ENCODE assay signal across 23 mouse cellular contexts in the genomic region with DNA sequence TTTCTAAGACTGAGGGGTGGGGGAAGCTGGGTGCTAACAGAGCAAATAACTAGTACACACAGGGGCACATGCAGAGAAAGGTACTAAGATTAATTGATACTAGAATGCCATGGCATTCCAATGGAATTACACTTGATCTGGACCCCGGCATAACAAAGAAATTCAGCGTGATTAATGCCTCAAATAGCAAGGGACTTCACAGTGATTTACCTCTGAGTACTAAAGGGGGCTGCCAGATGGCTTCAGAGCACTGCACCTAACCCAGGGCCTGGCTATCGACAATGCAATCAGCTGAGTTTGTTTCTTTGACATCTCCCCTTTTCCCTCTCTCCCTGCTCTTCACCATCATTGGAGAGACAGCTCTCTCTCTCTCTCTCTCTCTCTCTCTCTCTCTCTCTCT.
DNase-seq lines count a peak whose midpoint lies in the region; ATAC-seq lines count a peak whose summit lies in the region.
"Had no signal": no experiment of that assay in that cellular context is flagged by ENCODE, and none has a peak within 500 bp of the region (broad histone marks: within the 10 kb centered on the region; RNA-seq: fewer than 3 reads in every experiment).

No protein-coding gene starts in this region.

- H3K27ac ChIP-seq in hindbrain, embryonic 10.5 days = peak overlapping the region; percentile 56; the same call in 1 of the 2 replicates
- H3K27ac ChIP-seq in hindbrain, embryonic 12.5 days = no peak overlapping the region
- 0 out of 2 replicates have a peak overlapping the region, but pooled peaks have one; percentile 35 for H3K27ac ChIP-seq in midbrain, embryonic 13.5 days
- H3K27ac ChIP-seq in midbrain, embryonic 15.5 days = no peak overlapping the region
- H3K27ac ChIP-seq: forebrain, embryonic 10.5 days; forebrain, embryonic 13.5 days; gastrocnemius, adult 2 months had no signal

- H3K4me2 ChIP-seq in hindbrain, embryonic 12.5 days (replicated peaks) = no peak overlapping the region
- H3K4me2 ChIP-seq in midbrain, embryonic 13.5 days (replicated peaks) = no peak overlapping the region
- no peak overlapping the region for H3K4me2 ChIP-seq in midbrain, embryonic 15.5 days
- H3K4me2 ChIP-seq: forebrain, embryonic 13.5 days; heart, embryonic 11.5 days had no signal

- WGBS in hindbrain, embryonic 10.5 days = 73% methylated on average over 3 of the region's 3 CpGs
- 52% methylated on average over 3 of the region's 3 CpGs for WGBS in hindbrain, embryonic 12.5 days
- WGBS in midbrain, embryonic 13.5 days = 70% methylated on average over 3 of the region's 3 CpGs
- WGBS in midbrain, embryonic 15.5 days = 66% methylated on average over 3 of the region's 3 CpGs

- no peaks in the 10 kb centered on the region for H3K9me3 ChIP-seq in hindbrain, embryonic 10.5 days
- no peaks in the 10 kb centered on the region for H3K9me3 ChIP-seq in hindbrain, embryonic 12.5 days (replicated peaks)
- H3K9me3 ChIP-seq in midbrain, embryonic 13.5 days = no peaks in the 10 kb centered on the region
- H3K9me3 ChIP-seq in midbrain, embryonic 15.5 days = no peaks in the 10 kb centered on the region
- H3K9me3 ChIP-seq: forebrain, embryonic 10.5 days; forebrain, embryonic 13.5 days; G1E had no signal

- H3K36me3 ChIP-seq in hindbrain, embryonic 10.5 days = no peaks in the 10 kb centered on the region
- no peaks in the 10 kb centered on the region for H3K36me3 ChIP-seq in hindbrain, embryonic 12.5 days
- H3K36me3 ChIP-seq in midbrain, embryonic 13.5 days = no peaks in the 10 kb centered on the region
- no peaks in the 10 kb centered on the region for H3K36me3 ChIP-seq in midbrain, embryonic 15.5 days (replicated peaks)
- H3K36me3 ChIP-seq: forebrain, embryonic 10.5 days; G1E had no signal

- peaks cover 13% of the 10 kb centered on the region for H3K4me1 ChIP-seq in hindbrain, embryonic 10.5 days (replicated peaks)
- peaks cover 11% of the 10 kb centered on the region for H3K4me1 ChIP-seq in hindbrain, embryonic 12.5 days
- H3K4me1 ChIP-seq in midbrain, embryonic 13.5 days (replicated peaks) = 0 out of 2 replicates have a peak, but pooled peaks cover 3% of the 10 kb centered on the region
- H3K4me1 ChIP-seq in midbrain, embryonic 15.5 days = no peaks in the 10 kb centered on the region
- H3K4me1 ChIP-seq: forebrain, embryonic 13.5 days had no signal

- no peak for ATAC-seq in hindbrain, embryonic 12.5 days (ENCODE audit: low FRiP score)
- no peak for ATAC-seq in midbrain, embryonic 13.5 days
- ATAC-seq in midbrain, embryonic 15.5 days (replicated peaks) = no peak
- ATAC-seq: forebrain, embryonic 13.5 days; forebrain, embryonic 16.5 days; Patski had no signal

- H3K9ac ChIP-seq in hindbrain, embryonic 12.5 days = no peak overlapping the region
- H3K9ac ChIP-seq in midbrain, embryonic 13.5 days (replicated peaks) = no peak overlapping the region
- H3K9ac ChIP-seq in midbrain, embryonic 15.5 days = no peak overlapping the region
- H3K9ac ChIP-seq: forebrain, embryonic 13.5 days had no signal

- no peaks in the 10 kb centered on the region for H3K27me3 ChIP-seq in hindbrain, embryonic 10.5 days (ENCODE audit: insufficient read depth, poor library complexity, severe bottlenecking)
- H3K27me3 ChIP-seq in hindbrain, embryonic 12.5 days = no peaks in the 10 kb centered on the region
- no peaks in the 10 kb centered on the region for H3K27me3 ChIP-seq in midbrain, embryonic 13.5 days
- no peaks in the 10 kb centered on the region for H3K27me3 ChIP-seq in midbrain, embryonic 15.5 days (replicated peaks)
- H3K27me3 ChIP-seq: CH12.LX; forebrain, embryonic 13.5 days had no signal

- no peak overlapping the region for H3K4me3 ChIP-seq in hindbrain, embryonic 10.5 days
- H3K4me3 ChIP-seq in hindbrain, embryonic 12.5 days = no peak overlapping the region
- H3K4me3 ChIP-seq in midbrain, embryonic 13.5 days (replicated peaks) = no peak overlapping the region
- no peak overlapping the region for H3K4me3 ChIP-seq in midbrain, embryonic 15.5 days
- H3K4me3 ChIP-seq: forebrain, embryonic 10.5 days; forebrain, embryonic 13.5 days; gastrocnemius, adult 2 months had no signal

- DNase-seq in hindbrain, embryonic 10.5 days (ENCODE audit: low spot score) = no peak
- DNase-seq in retina, embryonic 14.5 days (ENCODE audit: low spot score) = peak; percentile 7
- DNase-seq in retina, postnatal 1 day = no peak
- DNase-seq in cerebellum, adult 9-10 months = no peak
- DNase-seq: adrenal gland, postnatal 10 days; adrenal gland, postnatal 36 days; B cell, adult 2 months; cerebellum, adult 18-20 months; cerebellum, adult 9-11 months; cerebellum, postnatal 25 days; gastrocnemius, adult 2 months; gastrocnemius, postnatal 14 days; heart, adult 11 months had no signal

Comparison
In these comparisons a context has a peak if more than half of its experiments do, and no peak if none do; other contexts are left out.
1. H3K27ac ChIP-seq: peak in hindbrain, embryonic 10.5 days (single experiment) and midbrain, embryonic 13.5 days (single experiment); none in hindbrain, embryonic 12.5 days (single experiment) and midbrain, embryonic 15.5 days (single experiment).